Comparison of ENCODE assay signal across 8 mouse cellular contexts in genomic region chr1:59119720-59120457, GRCm38 (mm10). TPM values are rescaled to one million over a fixed set of nuclear protein-coding genes. Genes with fewer than 3 reads are reported as not detected.
A peak's percentile ranks its signal among the peaks of the same experiment; 100 is the strongest.
DNase-seq lines count a peak whose midpoint lies in the region; ATAC-seq and TF ChIP-seq lines count a peak whose summit lies in the region.

TSS of gene Tmem237 (minus strand) at chr1:59120408.

- TF ChIP-seq CTCF in G1E (IDR thresholded peaks at IDR 0.05; ENCODE audit: low read depth, low read length): no peak
- no peak for TF ChIP-seq CTCF in forebrain, postnatal 0 days (IDR thresholded peaks at IDR 0.05; ENCODE audit: low read depth)

- peak; percentile 93 for DNase-seq in G1E (ENCODE audit: low spot score)
- DNase-seq in cerebellum, adult 18-20 months: peak; percentile 92 to 95
- peak; percentile 96 for DNase-seq in forebrain, postnatal 0 days
- DNase-seq in layer of hippocampus, adult 9-10 months (ENCODE audit: low spot score): peak; percentile 54
- DNase-seq in ovary, postnatal 10 days (ENCODE audit: low spot score): peak; percentile 88
- peak; percentile 70 to 87 for DNase-seq in thymus, postnatal 10 days (ENCODE audit: low spot score in 2 of 2)

- H3K9ac ChIP-seq in forebrain, postnatal 0 days: peak within 1 kb of the TSS; percentile 97
- peak within 1 kb of the TSS; percentile 90 for H3K9ac ChIP-seq in lung, embryonic 16.5 days (ENCODE audit: low read length)

- H3K27me3 ChIP-seq in G1E (ENCODE audit: insufficient read depth, low read length): 0 out of 2 replicates have a peak, but pooled peaks cover 2% of the 10 kb centered on the region
- H3K27me3 ChIP-seq in forebrain, postnatal 0 days (ENCODE audit: insufficient read depth, low read length): no peaks in the 10 kb centered on the region
- no peaks in the 10 kb centered on the region for H3K27me3 ChIP-seq in lung, embryonic 16.5 days (ENCODE audit: control insufficient read depth, insufficient read depth, low read depth, low read length)

- H3K4me3 ChIP-seq in G1E (ENCODE audit: low read depth, low read length): peak within 1 kb of the TSS; percentile 80
- peak within 1 kb of the TSS; percentile 69 for H3K4me3 ChIP-seq in forebrain, postnatal 0 days (ENCODE audit: low read depth, low read length)
- peak within 1 kb of the TSS; percentile 76 for H3K4me3 ChIP-seq in lung, embryonic 16.5 days (ENCODE audit: low read length)

- peak within 1 kb of the TSS; percentile 91 for H3K4me2 ChIP-seq in forebrain, postnatal 0 days (ENCODE audit: low read depth)
- peak within 1 kb of the TSS; percentile 82 for H3K4me2 ChIP-seq in lung, embryonic 16.5 days (ENCODE audit: low read depth, low read length)

- H3K27ac ChIP-seq in forebrain, postnatal 0 days (ENCODE audit: low read depth, low read length): peak within 1 kb of the TSS; percentile 95
- H3K27ac ChIP-seq in lung, embryonic 16.5 days (ENCODE audit: low read length): peak within 1 kb of the TSS; percentile 44

- no peaks in the 10 kb centered on the region for H3K9me3 ChIP-seq in G1E (replicated peaks)
- no peaks in the 10 kb centered on the region for H3K9me3 ChIP-seq in forebrain, postnatal 0 days (ENCODE audit: low read length)
- no peaks in the 10 kb centered on the region for H3K9me3 ChIP-seq in lung, embryonic 16.5 days (ENCODE audit: control insufficient read depth, low read length)

- H3K4me1 ChIP-seq in G1E (ENCODE audit: insufficient read depth, low read depth, low read length): peaks cover 16% of the 10 kb centered on the region
- no peaks in the 10 kb centered on the region for H3K4me1 ChIP-seq in forebrain, postnatal 0 days (ENCODE audit: insufficient read depth)
- H3K4me1 ChIP-seq in lung, embryonic 16.5 days (replicated peaks; ENCODE audit: control insufficient read depth, insufficient read depth, low read length): 0 out of 2 replicates have a peak, but pooled peaks cover 6% of the 10 kb centered on the region

- H3K36me3 ChIP-seq in G1E (replicated peaks): peaks cover 11% of the 10 kb centered on the region
- H3K36me3 ChIP-seq in forebrain, postnatal 0 days (ENCODE audit: insufficient read depth): peaks cover 12% of the 10 kb centered on the region; the same call in 1 of the 2 replicates
- H3K36me3 ChIP-seq in lung, embryonic 16.5 days (ENCODE audit: control insufficient read depth, insufficient read depth, low read length): no peaks in the 10 kb centered on the region

- WGBS in forebrain, postnatal 0 days: 3% methylated on average over 74 of the region's 74 CpGs
- WGBS in lung, embryonic 16.5 days: under 1% methylated on average over 70 of the region's 74 CpGs

- ATAC-seq in G1E (ENCODE audit: extremely low read depth, insufficient number of reproducible peaks, low FRiP score, poor library complexity, severe bottlenecking): peak; percentile 82
- peak; percentile 97 for ATAC-seq in forebrain, postnatal 0 days
- ATAC-seq in hematopoietic stem cell, adult 5-6 weeks (replicated peaks in 1 of 2; ENCODE audit: insufficient read depth in 1 of 2, low FRiP score in 2 of 2, low TSS enrichment in 1 of 2, low read depth in 1 of 2, poor library complexity in 2 of 2, severe bottlenecking in 2 of 2): peak; percentile 89 to 94
- peak; percentile 99 for ATAC-seq in lung, embryonic 16.5 days (ENCODE audit: low read depth)

RNA-seq across cellular contexts. Expression of gene Tmem237, which starts in this region (rescaled TPM):
- total RNA-seq in G1E (2014; fragmentation: Nextera tagmentation) (9.7 and 13.6 TPM in 2 replicates), G1E (2017) (27.6 and 39.0 TPM in 2 replicates)
- polyA plus RNA-seq in G1E (2012): 2.8 and 3.3 TPM in 2 replicates
- 31.9 and 36.2 TPM in 2 replicates for total RNA-seq in forebrain, postnatal 0 days (2014; rRNA removed)
- 59.7 and 62.6 TPM in 2 replicates for polyA plus RNA-seq in forebrain, postnatal 0 days (2015; fragmentation: Nextera tagmentation; extraction: Ambion mirVana)
- 15.6 and 24.7 TPM in 2 replicates for total RNA-seq in hematopoietic stem cell, adult 5-6 weeks (2017)
- 34.5 and 38.5 TPM in 2 replicates for polyA plus RNA-seq in lung, embryonic 16.5 days (2015; fragmentation: Nextera tagmentation; extraction: Ambion mirVana)

Comparison
In these comparisons a context has a peak if more than half of its experiments do, and no peak if none do; other contexts are left out.
1. Peak in every context shown above with its lines: DNase-seq, ATAC-seq, H3K4me3 ChIP-seq and H3K27ac ChIP-seq.